Mouse (Mus musculus): Measurements from ENCODE around the gene Erc2.

- no peak for TF ChIP-seq CTCF (IDR thresholded peaks at IDR 0.05; ENCODE audit: low read depth)
- TF ChIP-seq EP300 (IDR thresholded peaks at IDR 0.05; ENCODE audit: low read depth) = no peak
Measured at GRCm38 (mm10) chr14:27800766-27801165, 178.5 kb downstream of the Erc2 start.
